Mouse (Mus musculus): ENCODE data around the gene Znrf2.

Gene Znrf2

DNA sequence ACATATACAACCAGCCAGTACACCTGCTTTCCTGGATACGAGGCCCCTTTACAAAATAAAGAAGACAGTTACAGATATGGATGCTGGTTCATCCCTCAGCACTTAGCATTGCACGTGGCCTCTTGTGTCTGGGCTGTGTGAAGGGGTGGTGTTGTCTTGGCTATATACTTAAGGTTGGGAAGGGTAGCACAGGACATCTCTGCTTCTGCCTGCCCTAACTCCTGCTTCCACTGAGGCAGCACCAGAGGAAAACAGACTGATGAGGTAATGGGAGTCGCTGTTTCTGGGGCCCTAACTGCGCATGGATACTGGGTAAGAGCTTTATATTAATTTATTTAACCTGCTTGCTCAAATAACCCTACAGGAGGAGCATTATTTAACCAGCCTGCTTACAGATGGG, 100.2 kb downstream of the Znrf2 start:
- DNase-seq (ENCODE audit: low spot score): no peak

DNA sequence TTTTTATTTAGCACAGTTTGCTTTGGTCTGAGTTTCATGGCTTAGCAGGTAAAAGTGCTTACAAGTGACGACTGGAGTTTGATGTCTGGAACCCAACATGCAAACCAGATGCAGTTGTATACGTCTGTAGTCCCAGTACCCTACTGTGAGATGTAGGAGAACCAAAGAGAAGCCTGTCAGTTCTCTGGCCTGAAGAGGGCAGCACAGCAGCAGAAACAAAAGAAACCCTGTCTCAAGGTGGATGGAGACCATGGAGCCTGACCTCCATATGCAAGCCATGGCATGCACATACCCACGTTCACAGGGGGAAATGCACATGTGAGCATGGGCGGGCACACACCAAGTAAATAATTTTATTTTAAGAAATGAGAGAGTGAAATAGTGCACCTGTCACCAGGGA, 100.8 kb downstream of the Znrf2 start:
- DNase-seq (ENCODE audit: low spot score): no peak

DNA sequence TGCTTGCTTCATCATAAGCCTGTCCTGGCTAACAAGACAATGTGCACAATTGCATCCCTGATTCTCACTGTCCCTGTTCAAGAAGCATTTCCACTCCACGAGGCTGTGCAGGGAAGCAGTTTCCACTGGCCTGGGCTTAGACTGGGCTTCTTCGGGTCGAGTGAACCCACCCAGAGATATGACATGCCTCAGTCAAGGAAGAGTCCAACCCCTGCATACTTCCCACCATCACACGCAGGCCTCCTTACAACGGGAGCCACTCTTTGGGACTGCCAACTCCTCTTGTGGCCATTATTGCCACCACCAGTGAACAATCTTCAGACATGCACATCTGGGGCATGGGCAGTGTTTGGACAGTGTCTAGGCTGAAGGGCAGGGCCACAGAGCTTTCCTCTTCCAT, 101.8 kb downstream of the Znrf2 start:
- no peak for DNase-seq (ENCODE audit: low spot score)

DNA sequence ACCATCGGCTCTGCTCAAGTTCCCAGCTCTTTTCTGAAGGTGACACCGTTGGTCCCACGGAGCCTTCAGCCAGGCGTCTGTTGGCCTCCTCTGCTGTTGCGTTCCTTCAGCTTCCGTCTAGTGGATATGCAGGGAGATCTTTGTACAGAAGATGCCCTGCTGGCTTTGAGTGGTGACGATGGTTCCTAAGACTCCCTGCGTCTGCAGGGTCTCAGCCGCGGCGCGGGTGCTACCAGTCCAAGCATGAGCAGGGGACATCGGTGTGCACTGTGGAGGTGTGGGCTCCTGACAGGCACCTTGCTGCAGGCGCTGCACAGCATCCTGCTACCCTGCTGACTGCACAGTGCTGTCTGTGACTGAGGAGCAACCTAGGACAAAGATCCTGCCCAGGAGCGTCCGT, 107.8 kb downstream of the Znrf2 start:
- no peak for DNase-seq (ENCODE audit: low spot score)

DNA sequence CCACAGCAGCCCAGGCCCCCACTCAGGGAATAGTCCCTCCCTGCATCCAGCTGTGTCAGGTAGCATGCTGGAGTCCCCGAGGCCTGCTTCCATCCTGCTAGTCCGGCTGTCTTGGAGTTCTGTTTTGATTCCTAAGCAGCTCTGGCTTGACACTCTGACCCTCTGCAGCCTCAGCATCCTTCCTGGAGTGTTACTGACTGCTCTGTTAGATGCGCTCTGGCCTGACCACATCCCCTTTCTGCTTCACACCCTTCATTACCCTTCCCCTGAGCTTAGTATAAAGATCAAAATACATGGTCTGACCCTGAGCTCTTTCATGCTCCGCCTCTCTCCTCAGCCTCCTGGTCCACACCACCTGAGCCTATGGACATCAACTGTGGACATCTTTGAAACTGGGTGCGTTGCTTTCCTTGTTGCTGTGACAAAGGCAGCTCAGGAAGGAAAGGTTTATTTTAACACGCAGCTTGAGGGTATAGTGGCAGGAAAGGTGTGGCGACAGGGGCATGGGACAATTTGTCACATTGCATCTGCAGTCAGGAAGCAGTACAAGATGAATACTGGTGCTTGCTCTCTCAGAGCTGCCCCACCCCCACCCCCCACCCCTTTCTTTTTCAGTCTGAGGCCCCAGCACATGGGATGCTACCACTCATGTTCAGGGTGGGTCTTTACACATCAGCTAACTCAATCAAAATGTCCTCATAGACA, 109.2 kb downstream of the Znrf2 start:
- DNase-seq (ENCODE audit: low spot score): no peak

DNA sequence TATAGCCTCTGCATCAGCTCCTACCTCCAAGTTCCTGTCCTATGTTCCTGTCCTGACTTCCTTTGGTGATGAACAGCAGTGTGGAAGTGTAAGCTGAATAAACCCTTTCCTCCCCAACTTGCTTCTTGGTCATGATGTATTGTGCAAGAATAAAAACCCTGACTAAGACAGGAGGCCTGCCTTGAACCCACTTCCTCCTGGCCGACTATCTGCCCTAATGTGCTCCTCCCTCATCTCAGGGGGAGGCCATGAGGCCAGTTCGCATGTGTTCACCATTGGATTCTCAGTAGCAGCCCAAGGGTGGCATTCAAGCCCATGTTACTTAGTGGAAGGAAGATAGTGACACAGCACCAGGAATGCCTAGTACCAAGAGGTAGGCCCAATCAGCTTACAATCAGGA, 110.2 kb downstream of the Znrf2 start:
- DNase-seq (ENCODE audit: low spot score): no peak

DNA sequence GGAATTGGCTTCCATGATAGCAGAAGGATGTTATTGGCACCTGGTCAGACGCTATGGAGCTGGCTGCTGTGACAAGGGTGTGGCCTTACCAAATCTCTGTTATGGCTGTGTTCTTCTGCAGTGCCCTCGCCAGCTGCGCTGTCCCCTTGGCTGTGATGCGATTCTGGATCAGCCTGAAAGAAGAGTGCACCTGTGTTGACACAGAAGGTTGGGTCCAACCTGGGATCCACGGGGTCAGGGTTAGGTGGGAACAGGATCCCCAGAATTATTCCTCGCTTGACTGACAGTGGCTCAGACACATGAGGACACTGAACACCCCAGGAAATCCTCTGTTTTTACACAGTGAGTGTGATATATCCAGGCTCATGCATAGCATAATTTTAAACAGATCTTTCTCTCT, 111.2 kb downstream of the Znrf2 start:
- DNase-seq (ENCODE audit: low spot score): no peak

DNA sequence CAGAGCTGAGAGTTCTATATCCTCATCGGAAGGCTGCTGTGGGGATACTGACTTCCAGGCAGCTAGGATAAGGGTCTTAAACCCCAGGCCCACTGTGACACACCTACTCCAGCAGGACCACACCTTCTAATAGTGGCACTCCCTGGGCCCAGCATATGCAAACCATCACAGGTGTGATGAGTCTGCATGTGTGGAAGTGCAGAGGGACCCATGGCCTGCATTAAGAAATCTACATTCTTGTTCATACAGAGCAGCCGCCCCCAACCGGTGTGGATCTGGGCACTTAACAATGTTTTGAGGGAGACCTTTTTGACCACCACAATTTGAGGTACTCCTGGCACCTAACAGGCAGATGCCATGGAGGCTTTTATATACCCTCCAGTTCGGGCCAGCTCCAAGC, 114.9 kb downstream of the Znrf2 start:
- no peak for DNase-seq (ENCODE audit: low spot score)

DNA sequence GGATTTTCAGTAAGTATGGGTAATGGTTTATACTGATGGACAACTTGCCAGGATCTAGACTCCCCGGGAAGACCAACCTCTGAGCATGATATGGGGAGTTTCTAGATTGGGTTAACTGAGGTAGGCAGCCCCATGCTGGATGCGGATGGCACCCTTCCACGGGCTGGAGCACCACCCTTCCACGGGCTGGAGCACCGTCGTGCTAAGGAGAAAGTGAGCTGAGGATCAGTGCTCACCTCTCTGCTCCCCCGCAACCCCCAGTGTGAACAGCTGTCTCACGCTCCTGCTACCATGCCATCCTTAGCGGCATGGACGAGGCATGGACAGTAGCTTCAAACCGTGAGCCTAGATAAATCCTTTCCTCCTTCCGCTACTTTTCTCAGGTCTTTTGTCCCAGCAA, 115.8 kb downstream of the Znrf2 start:
- DNase-seq (ENCODE audit: low spot score): no peak

DNA sequence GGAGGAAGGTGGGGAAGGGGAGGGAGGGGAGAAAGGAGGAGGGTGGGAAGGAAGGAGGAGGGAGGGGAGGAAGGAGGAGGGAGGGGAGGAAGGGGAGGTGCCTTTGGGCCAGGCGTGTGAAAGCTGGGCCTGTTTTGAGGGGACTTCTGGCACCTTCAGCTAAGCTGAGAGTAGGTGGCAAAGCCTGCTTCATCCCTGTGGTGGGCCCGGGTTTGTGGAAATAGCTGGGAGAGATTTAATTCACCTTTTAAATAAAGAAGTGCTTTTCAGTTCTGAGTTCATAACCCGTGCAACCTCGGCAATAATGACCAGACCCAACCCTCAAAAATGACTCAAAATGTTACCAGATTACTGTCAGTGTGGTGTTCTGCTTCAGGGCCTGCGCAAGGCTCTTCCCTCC, 116.5 kb downstream of the Znrf2 start:
- no peak for DNase-seq (ENCODE audit: low spot score)

DNA sequence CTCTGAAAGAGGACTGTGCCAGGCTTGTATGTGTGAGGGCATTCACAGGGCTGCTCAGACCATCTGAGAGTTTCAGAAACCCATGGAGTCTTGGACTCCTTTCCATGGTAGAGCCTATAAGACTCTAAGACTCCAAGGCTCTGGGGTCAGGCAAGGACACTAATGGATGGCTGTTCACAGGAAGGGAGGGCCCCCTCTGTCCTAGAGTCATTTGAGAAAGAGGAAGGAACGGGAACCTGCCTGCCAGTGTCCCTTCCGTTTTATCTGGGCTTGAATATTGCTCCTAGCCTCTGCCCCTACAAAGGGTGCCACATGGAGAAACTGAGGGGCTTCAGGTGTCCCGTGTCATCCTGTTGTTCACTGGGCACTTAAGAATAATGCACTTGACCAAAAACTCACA, 117.2 kb downstream of the Znrf2 start:
- no peak for DNase-seq (ENCODE audit: low spot score)

DNA sequence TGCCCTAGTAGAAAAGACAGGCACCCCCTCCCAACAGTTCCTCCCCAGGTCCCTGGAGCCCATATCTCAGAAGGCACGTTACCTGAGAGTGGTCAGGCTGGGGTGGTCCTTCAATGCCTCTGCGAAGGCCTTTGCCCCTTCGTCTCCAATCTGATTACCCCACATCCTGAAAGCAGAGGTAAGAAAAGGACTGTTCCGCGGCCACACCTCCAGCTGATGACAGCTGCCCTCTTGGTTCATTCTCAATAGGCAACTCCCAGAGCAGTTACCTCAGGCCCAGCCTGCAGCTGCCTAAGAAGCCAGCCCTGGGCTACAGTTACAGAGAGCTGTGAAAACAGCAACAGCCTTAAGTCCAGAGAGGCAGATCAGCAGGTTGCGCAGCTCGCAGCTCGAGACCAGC, 117.6 kb downstream of the Znrf2 start:
- DNase-seq (ENCODE audit: low spot score): no peak

DNA sequence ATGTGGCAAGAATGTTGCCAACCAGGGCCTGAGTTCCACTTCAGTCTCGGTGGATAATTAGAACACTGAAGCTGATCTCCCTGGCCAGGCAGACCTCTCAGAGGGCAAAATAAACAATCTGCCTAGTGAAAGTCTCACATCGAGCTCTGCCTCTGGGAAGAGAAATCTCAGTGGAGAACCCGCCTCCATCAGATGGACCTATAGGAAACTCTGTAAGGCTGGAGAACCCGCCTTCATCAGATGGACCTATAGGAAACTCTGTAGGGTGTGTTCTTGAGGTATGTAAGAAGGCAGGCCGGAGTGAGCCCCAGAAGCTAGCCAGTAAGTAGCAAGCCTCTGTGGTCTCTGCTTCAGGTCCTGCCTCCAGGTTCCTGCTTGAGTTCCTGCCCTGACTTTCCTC, 118.2 kb downstream of the Znrf2 start:
- DNase-seq (ENCODE audit: low spot score): no peak

DNA sequence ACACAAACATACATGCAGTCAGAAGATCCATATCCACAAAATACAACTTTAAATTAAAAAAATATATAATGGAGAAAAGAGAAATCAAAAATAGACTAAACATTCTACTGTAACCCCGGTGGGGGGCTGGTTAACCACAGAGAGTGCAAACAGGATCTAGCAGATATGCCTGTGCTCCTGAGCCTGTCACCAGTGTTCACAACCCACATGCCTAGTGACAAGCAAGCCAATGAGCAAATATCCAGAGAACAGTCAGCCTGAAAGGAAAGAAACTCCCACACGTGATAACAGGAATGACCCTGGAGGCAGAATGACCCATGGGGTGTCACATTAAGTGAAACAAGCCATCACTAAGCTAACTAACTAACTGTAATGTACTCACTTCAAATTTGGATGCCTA, 119.8 kb downstream of the Znrf2 start:
- no peak for DNase-seq (ENCODE audit: low spot score)

DNA sequence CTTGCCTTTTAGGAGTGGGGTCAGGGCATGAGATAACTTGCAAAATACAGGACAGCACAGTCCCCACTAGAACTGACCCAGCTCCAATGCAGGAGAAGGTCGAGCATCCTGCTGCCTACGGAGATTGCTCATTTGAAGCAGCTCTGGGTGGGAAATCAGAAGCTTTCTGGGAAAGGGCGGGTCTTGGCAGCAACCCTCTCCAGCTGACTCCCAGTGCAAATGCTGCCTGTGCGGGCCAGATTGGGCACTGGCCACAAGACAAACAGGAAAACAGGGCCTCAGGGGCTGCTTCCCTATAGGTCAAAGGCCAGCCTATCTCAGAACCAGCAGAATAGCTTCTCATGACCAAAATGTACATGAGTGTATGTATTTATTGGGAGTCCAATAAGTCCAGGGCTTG, 122.9 kb downstream of the Znrf2 start:
- no peak for DNase-seq (ENCODE audit: low spot score)

DNA sequence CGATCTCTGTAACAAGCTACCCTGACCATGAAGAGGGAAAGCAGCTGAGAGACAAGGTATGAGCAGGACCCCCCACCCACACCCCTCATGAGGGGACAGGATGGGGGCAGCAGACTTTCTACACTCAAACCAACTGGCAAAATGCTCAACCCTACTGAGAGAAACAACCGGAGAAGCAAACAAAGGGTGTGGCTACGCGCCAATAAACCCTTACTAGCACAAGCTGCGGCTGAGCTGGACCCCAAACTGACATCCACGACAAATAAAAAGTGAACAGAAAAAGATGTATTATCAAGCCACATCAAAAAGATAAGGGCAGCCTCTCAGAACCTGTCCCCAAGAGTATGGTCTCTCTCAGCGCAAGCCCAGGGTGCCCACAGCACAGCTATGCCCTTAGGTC, 123.4 kb downstream of the Znrf2 start:
- DNase-seq (ENCODE audit: low spot score): no peak

DNA sequence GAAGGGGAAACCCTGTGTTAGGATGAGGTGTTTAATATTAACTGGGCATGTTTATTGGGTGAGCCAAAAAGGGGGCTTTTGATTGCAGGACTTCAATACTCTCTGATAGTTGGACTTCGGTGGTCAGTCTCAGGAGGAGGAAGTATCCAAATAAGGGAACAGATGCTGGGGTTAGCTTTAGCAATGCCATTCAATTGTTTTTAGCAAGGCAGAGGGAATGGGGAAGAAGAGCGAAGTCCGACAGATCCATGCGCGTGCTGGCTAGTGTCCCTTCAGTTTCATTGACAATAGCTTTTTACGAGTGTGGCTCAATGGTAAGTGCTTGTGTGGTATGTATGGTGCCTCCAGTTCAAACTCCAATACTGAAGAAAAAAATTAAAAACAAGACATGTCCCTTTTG, 124.4 kb downstream of the Znrf2 start:
- no peak for DNase-seq (ENCODE audit: low spot score)
